In the genomic region with DNA sequence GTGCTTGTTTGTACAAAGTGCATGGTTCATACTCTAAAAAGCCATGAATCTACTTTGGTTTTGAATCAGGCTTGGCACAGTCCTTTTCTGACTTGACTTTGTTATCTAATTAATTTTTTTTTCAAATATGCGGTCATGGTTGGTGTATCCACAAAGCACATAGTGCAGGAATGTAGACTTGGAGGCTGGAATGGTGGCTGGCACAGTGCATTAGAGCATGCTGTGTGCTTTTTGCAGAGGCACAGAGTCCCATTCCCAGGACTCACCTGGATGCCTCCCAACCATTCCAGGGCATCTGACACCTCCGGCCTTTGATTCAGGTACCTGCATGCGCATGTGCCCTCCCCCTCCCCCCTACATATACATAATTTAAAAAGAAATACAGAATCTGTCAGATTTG, we compare ENCODE assay signal across 22 mouse cellular contexts. TPM values are rescaled to one million over a fixed set of nuclear protein-coding genes. Genes with fewer than 3 reads are reported as not detected.
DNase-seq lines count a peak whose midpoint lies in the region; ATAC-seq and TF ChIP-seq lines count a peak whose summit lies in the region.
"Had no signal": no experiment of that assay in that cellular context is flagged by ENCODE, and none has a peak within 500 bp of the region (broad histone marks: within the 10 kb centered on the region; RNA-seq: fewer than 3 reads in every experiment).

No protein-coding gene starts in this region.

- TF ChIP-seq CTCF in heart, postnatal 0 days (IDR thresholded peaks at IDR 0.05; ENCODE audit: low read depth), result no peak

- WGBS in heart, embryonic 13.5 days, result 84% methylated on average over 3 of the region's 3 CpGs
- 75% methylated on average over 3 of the region's 3 CpGs for WGBS in heart, postnatal 0 days
- WGBS in heart, embryonic 10.5 days, result 80% methylated on average over 3 of the region's 3 CpGs
- WGBS in kidney, embryonic 16.5 days, result 86% methylated on average over 3 of the region's 3 CpGs
- 78% methylated on average over 3 of the region's 3 CpGs for WGBS in intestine, embryonic 16.5 days

- H3K4me1 ChIP-seq in heart, embryonic 13.5 days, result peaks cover 22% of the 10 kb centered on the region
- H3K4me1 ChIP-seq in heart, postnatal 0 days (ENCODE audit: control insufficient read depth, insufficient read depth), result peaks cover 22% of the 10 kb centered on the region
- H3K4me1 ChIP-seq in heart, embryonic 10.5 days, result peaks cover 8% of the 10 kb centered on the region; the same call in 1 of the 2 replicates
- H3K4me1 ChIP-seq in kidney, embryonic 16.5 days (ENCODE audit: insufficient read depth, low read length), result no peaks in the 10 kb centered on the region
- H3K4me1 ChIP-seq in intestine, embryonic 16.5 days (ENCODE audit: control insufficient read depth, insufficient read depth, low read length), result peaks cover 5% of the 10 kb centered on the region; the same call in 1 of the 2 replicates
- H3K4me1 ChIP-seq: embryonic facial prominence, embryonic 12.5 days; forebrain, embryonic 12.5 days; hindbrain, embryonic 10.5 days had no signal

- no peak for TF ChIP-seq EP300 in heart, postnatal 0 days (IDR thresholded peaks at IDR 0.05; ENCODE audit: low read depth)

- no peaks in the 10 kb centered on the region for H3K36me3 ChIP-seq in heart, embryonic 13.5 days
- no peaks in the 10 kb centered on the region for H3K36me3 ChIP-seq in heart, postnatal 0 days (replicated peaks; ENCODE audit: control insufficient read depth, insufficient read depth, low read length)
- H3K36me3 ChIP-seq in heart, embryonic 10.5 days, result no peaks in the 10 kb centered on the region
- H3K36me3 ChIP-seq in kidney, embryonic 16.5 days (ENCODE audit: insufficient read depth, low read length), result no peaks in the 10 kb centered on the region
- no peaks in the 10 kb centered on the region for H3K36me3 ChIP-seq in intestine, embryonic 16.5 days (ENCODE audit: control insufficient read depth, insufficient read depth, low read length)
- H3K36me3 ChIP-seq: embryonic facial prominence, embryonic 12.5 days; forebrain, embryonic 12.5 days; G1E; hindbrain, embryonic 10.5 days had no signal

- no peaks in the 10 kb centered on the region for H3K9me3 ChIP-seq in heart, embryonic 13.5 days
- H3K9me3 ChIP-seq in heart, postnatal 0 days (replicated peaks; ENCODE audit: control insufficient read depth, low read length), result no peaks in the 10 kb centered on the region
- no peaks in the 10 kb centered on the region for H3K9me3 ChIP-seq in heart, embryonic 10.5 days
- no peaks in the 10 kb centered on the region for H3K9me3 ChIP-seq in kidney, embryonic 16.5 days (ENCODE audit: low read length)
- H3K9me3 ChIP-seq in intestine, embryonic 16.5 days (ENCODE audit: control insufficient read depth, low read length), result no peaks in the 10 kb centered on the region
- H3K9me3 ChIP-seq: embryonic facial prominence, embryonic 12.5 days; forebrain, embryonic 12.5 days; G1E; hindbrain, embryonic 10.5 days had no signal

- no peak overlapping the region for H3K4me2 ChIP-seq in heart, embryonic 13.5 days
- H3K4me2 ChIP-seq in heart, postnatal 0 days (ENCODE audit: low read depth, low read length), result no peak overlapping the region
- H3K4me2 ChIP-seq in kidney, embryonic 16.5 days (replicated peaks; ENCODE audit: low read depth, low read length), result no peak overlapping the region
- no peak overlapping the region for H3K4me2 ChIP-seq in intestine, embryonic 16.5 days (ENCODE audit: low read depth, low read length)
- H3K4me2 ChIP-seq: embryonic facial prominence, embryonic 12.5 days; forebrain, embryonic 12.5 days; hindbrain, embryonic 14.5 days had no signal

- no peak for ATAC-seq in heart, embryonic 13.5 days (ENCODE audit: extremely low read depth, insufficient number of reproducible peaks, low FRiP score, low TSS enrichment)
- no peak; the same call in 1 of the 2 replicates for ATAC-seq in heart, postnatal 0 days (ENCODE audit: insufficient read depth, low read depth)
- peak; percentile 54; the same call in 1 of the 2 replicates for ATAC-seq in kidney, embryonic 16.5 days (ENCODE audit: low FRiP score, low TSS enrichment)
- ATAC-seq in intestine, embryonic 16.5 days, result no peak
- ATAC-seq: CD4-positive, CD25-positive, alpha-beta regulatory T cell, adult 4 months; forebrain, embryonic 16.5 days had no signal

- peak overlapping the region; percentile 53 for H3K27ac ChIP-seq in heart, embryonic 13.5 days (replicated peaks)
- 0 out of 2 replicates have a peak overlapping the region, but pooled peaks have one; percentile 62 for H3K27ac ChIP-seq in heart, postnatal 0 days (ENCODE audit: low read depth)
- H3K27ac ChIP-seq in heart, embryonic 10.5 days, result no peak overlapping the region
- no peak overlapping the region for H3K27ac ChIP-seq in kidney, embryonic 16.5 days (ENCODE audit: low read length)
- peak overlapping the region; percentile 34; the same call in 1 of the 2 replicates for H3K27ac ChIP-seq in intestine, embryonic 16.5 days (ENCODE audit: low read length)
- H3K27ac ChIP-seq: embryonic facial prominence, embryonic 12.5 days; forebrain, embryonic 12.5 days; hindbrain, embryonic 10.5 days; hindbrain, embryonic 14.5 days had no signal

- no peaks in the 10 kb centered on the region for H3K27me3 ChIP-seq in heart, embryonic 13.5 days (replicated peaks)
- no peaks in the 10 kb centered on the region for H3K27me3 ChIP-seq in heart, postnatal 0 days (ENCODE audit: control insufficient read depth, insufficient read depth, low read length)
- H3K27me3 ChIP-seq in heart, embryonic 10.5 days (ENCODE audit: insufficient read depth, poor library complexity, severe bottlenecking), result no peaks in the 10 kb centered on the region
- no peaks in the 10 kb centered on the region for H3K27me3 ChIP-seq in kidney, embryonic 16.5 days (ENCODE audit: insufficient read depth, low read length)
- no peaks in the 10 kb centered on the region for H3K27me3 ChIP-seq in intestine, embryonic 16.5 days (replicated peaks; ENCODE audit: control insufficient read depth, insufficient read depth, low read length)
- H3K27me3 ChIP-seq: embryonic facial prominence, embryonic 12.5 days; forebrain, embryonic 12.5 days had no signal

- no peak overlapping the region for H3K4me3 ChIP-seq in heart, embryonic 13.5 days
- H3K4me3 ChIP-seq in heart, postnatal 0 days (ENCODE audit: low read depth, low read length), result no peak overlapping the region
- H3K4me3 ChIP-seq in heart, embryonic 10.5 days, result no peak overlapping the region
- no peak overlapping the region for H3K4me3 ChIP-seq in kidney, embryonic 16.5 days (ENCODE audit: low read length)
- H3K4me3 ChIP-seq in intestine, embryonic 16.5 days (ENCODE audit: low read length), result no peak overlapping the region
- H3K4me3 ChIP-seq: embryonic facial prominence, embryonic 12.5 days; forebrain, embryonic 12.5 days; hindbrain, embryonic 10.5 days had no signal

- no peak overlapping the region for H3K9ac ChIP-seq in heart, embryonic 13.5 days
- H3K9ac ChIP-seq in heart, postnatal 0 days (replicated peaks; ENCODE audit: low read depth, low read length), result no peak overlapping the region
- no peak overlapping the region for H3K9ac ChIP-seq in kidney, embryonic 16.5 days (replicated peaks; ENCODE audit: low read length)
- no peak overlapping the region for H3K9ac ChIP-seq in intestine, embryonic 16.5 days (ENCODE audit: low read depth, low read length)
- H3K9ac ChIP-seq: embryonic facial prominence, embryonic 12.5 days; forebrain, embryonic 12.5 days; hindbrain, embryonic 14.5 days had no signal

- DNase-seq in heart, adult 18-20 months, result no peak
- DNase-seq in heart, postnatal 0 days (ENCODE audit: low spot score), result no peak
- DNase-seq in heart, embryonic 10.5 days (ENCODE audit: low spot score), result no peak
- no peak for DNase-seq in kidney, adult 8-10 months
- no peak for DNase-seq in adrenal gland, adult 8-10 months
- DNase-seq: adrenal gland, postnatal 10 days; B cell, adult 2 months; cerebellum, adult 11-12 months; cerebellum, adult 9-10 months; cerebellum, postnatal 25 days; gastrocnemius, postnatal 10 days; heart, postnatal 10 days had no signal

RNA-seq across cellular contexts. Expression of gene Ralgapa2, which starts 20.3 kb away (rescaled TPM):
- 6.5 and 9.7 TPM in 2 replicates for polyA plus RNA-seq in heart, embryonic 13.5 days (2015; fragmentation: Nextera tagmentation; extraction: Ambion mirVana)
- total RNA-seq in heart, adult 18-20 months (2021), result 10 to 100 TPM; 38.7 to 41.1 TPM
- total RNA-seq in heart, postnatal 0 days (2014; rRNA removed; ENCODE audit: low replicate concordance), result 21.4 and 21.7 TPM in 2 replicates
- 6.8 and 7.6 TPM in 2 replicates for polyA plus RNA-seq in heart, postnatal 0 days (2015; fragmentation: Nextera tagmentation; extraction: Ambion mirVana)
- polyA plus RNA-seq in heart, embryonic 10.5 days (2016; fragmentation: Nextera tagmentation; extraction: Ambion mirVana), result 8.9 and 11.5 TPM in 2 replicates
- 6.8 and 8.0 TPM in 2 replicates for polyA plus RNA-seq in kidney, embryonic 16.5 days (2015; fragmentation: Nextera tagmentation; extraction: Ambion mirVana)
- polyA plus RNA-seq in intestine, embryonic 16.5 days (2015; fragmentation: Nextera tagmentation; extraction: Ambion mirVana), result 7.8 and 9.7 TPM in 2 replicates
- 10 to 100 TPM; 17.8 to 27.6 (median 24.6) TPM for total RNA-seq in adrenal gland, adult 8-10 months (2022)

Comparison
In these comparisons a context has a peak if more than half of its experiments do, and no peak if none do; other contexts are left out.
1. H3K27ac ChIP-seq: peak in heart, embryonic 13.5 days (single experiment), heart, postnatal 0 days (single experiment) and intestine, embryonic 16.5 days (single experiment); none in heart, embryonic 10.5 days (single experiment) and kidney, embryonic 16.5 days (single experiment).